8 mouse cellular contexts compared by ENCODE assay signal in genomic region chr4:140581730-140582389, GRCm38 (mm10).
A peak's percentile ranks its signal among the peaks of the same experiment; 100 is the strongest.
DNase-seq lines count a peak whose midpoint lies in the region; ATAC-seq and TF ChIP-seq lines count a peak whose summit lies in the region.

No protein-coding gene starts in this region.

- H3K4me3 ChIP-seq in liver, adult 2 months (ENCODE audit: insufficient read depth, low read depth, low read length) = peak overlapping the region; percentile 31; the same call in 1 of the 2 replicates
- H3K4me3 ChIP-seq in liver, embryonic 11.5 days (ENCODE audit: low read depth, low read length) = no peak overlapping the region
- H3K4me3 ChIP-seq in heart, embryonic 12.5 days = peak overlapping the region; percentile 24
- H3K4me3 ChIP-seq in limb, embryonic 14.5 days (replicated peaks; ENCODE audit: low read length) = no peak overlapping the region
- no peak overlapping the region for H3K4me3 ChIP-seq in stomach, embryonic 16.5 days (replicated peaks; ENCODE audit: low read length)

- TF ChIP-seq POLR2A in liver, adult 2 months (IDR thresholded peaks at IDR 0.05; ENCODE audit: extremely low read depth, insufficient read depth, low read length) = no peak
- no peak for TF ChIP-seq POLR2A in limb, embryonic 14.5 days (IDR thresholded peaks at IDR 0.05; ENCODE audit: borderline replicate concordance, extremely low read depth, insufficient read depth, insufficient read length)

- no peak overlapping the region for H3K4me2 ChIP-seq in liver, embryonic 11.5 days
- peak overlapping the region; percentile 57 for H3K4me2 ChIP-seq in heart, embryonic 12.5 days
- no peak overlapping the region for H3K4me2 ChIP-seq in limb, embryonic 14.5 days (replicated peaks; ENCODE audit: low read depth, low read length, severe bottlenecking)
- H3K4me2 ChIP-seq in stomach, embryonic 16.5 days (ENCODE audit: low read depth, low read length) = no peak overlapping the region

- no peaks in the 10 kb centered on the region for H3K4me1 ChIP-seq in liver, adult 2 months (ENCODE audit: control insufficient read depth, insufficient read depth, low read length)
- peaks cover 13% of the 10 kb centered on the region for H3K4me1 ChIP-seq in liver, embryonic 11.5 days (replicated peaks; ENCODE audit: control insufficient read depth, insufficient read depth, low read length)
- peaks cover 24% of the 10 kb centered on the region for H3K4me1 ChIP-seq in heart, embryonic 12.5 days (replicated peaks)
- H3K4me1 ChIP-seq in limb, embryonic 14.5 days (ENCODE audit: control insufficient read depth, insufficient read depth, low read length) = no peaks in the 10 kb centered on the region
- no peaks in the 10 kb centered on the region for H3K4me1 ChIP-seq in stomach, embryonic 16.5 days (ENCODE audit: control insufficient read depth, insufficient read depth, low read length)

- no peak overlapping the region for H3K9ac ChIP-seq in liver, adult 2 months (ENCODE audit: low read depth, low read length)
- no peak overlapping the region for H3K9ac ChIP-seq in liver, embryonic 11.5 days (ENCODE audit: low read depth, low read length)
- no peak overlapping the region for H3K9ac ChIP-seq in heart, embryonic 12.5 days
- no peak overlapping the region for H3K9ac ChIP-seq in limb, embryonic 14.5 days (ENCODE audit: low read depth, low read length, severe bottlenecking)
- no peak overlapping the region; the same call in 1 of the 2 replicates for H3K9ac ChIP-seq in stomach, embryonic 16.5 days (ENCODE audit: low read length)

- H3K27ac ChIP-seq in liver, adult 2 months (replicated peaks; ENCODE audit: insufficient read depth, low read depth, low read length) = no peak overlapping the region
- H3K27ac ChIP-seq in liver, embryonic 11.5 days (ENCODE audit: low read depth, low read length) = no peak overlapping the region
- peak overlapping the region; percentile 70 for H3K27ac ChIP-seq in heart, embryonic 12.5 days (ENCODE audit: poor library complexity, severe bottlenecking)
- no peak overlapping the region for H3K27ac ChIP-seq in limb, embryonic 14.5 days (replicated peaks; ENCODE audit: low read depth, low read length)
- peak overlapping the region; percentile 18; the same call in 1 of the 2 replicates for H3K27ac ChIP-seq in stomach, embryonic 16.5 days (ENCODE audit: low read length)

- no peak for DNase-seq in liver, adult 2 months (ENCODE audit: extremely low read depth, low read depth, low spot score)
- DNase-seq in liver, embryonic 11.5 days (ENCODE audit: low spot score) = no peak
- DNase-seq in cerebellum, adult 8-10 months = peak; percentile 49
- DNase-seq in limb, embryonic 14.5 days (ENCODE audit: low spot score) = peak; percentile 18
- DNase-seq in left cerebral cortex, adult 18-20 months (ENCODE audit: low spot score in 2 of 2) = no peak
- no peak for DNase-seq in ovary, adult 18-20 months (ENCODE audit: low spot score)

- WGBS in liver, adult 2 months = 78% methylated on average over 23 of the region's 23 CpGs
- WGBS in liver, embryonic 11.5 days = 70% methylated on average over 23 of the region's 23 CpGs
- 61% methylated on average over 23 of the region's 23 CpGs for WGBS in heart, embryonic 12.5 days
- 68% methylated on average over 23 of the region's 23 CpGs for WGBS in limb, embryonic 14.5 days
- WGBS in stomach, embryonic 16.5 days = 74% methylated on average over 23 of the region's 23 CpGs

- TF ChIP-seq CTCF in liver, adult 2 months (IDR thresholded peaks at IDR 0.05; ENCODE audit: low read depth, low read length) = no peak

- H3K79me2 ChIP-seq in liver, adult 2 months (ENCODE audit: control insufficient read depth, insufficient read depth, low read length) = 0 out of 2 replicates have a peak, but pooled peaks cover 5% of the 10 kb centered on the region

- H3K27me3 ChIP-seq in liver, adult 2 months (ENCODE audit: control insufficient read depth, insufficient read depth, low read length) = no peaks in the 10 kb centered on the region
- H3K27me3 ChIP-seq in liver, embryonic 11.5 days (replicated peaks; ENCODE audit: control insufficient read depth, insufficient read depth, low read length) = no peaks in the 10 kb centered on the region
- H3K27me3 ChIP-seq in heart, embryonic 12.5 days (replicated peaks) = 0 out of 2 replicates have a peak, but pooled peaks cover 3% of the 10 kb centered on the region
- no peaks in the 10 kb centered on the region for H3K27me3 ChIP-seq in limb, embryonic 14.5 days (ENCODE audit: control insufficient read depth, insufficient read depth, low read length)
- H3K27me3 ChIP-seq in stomach, embryonic 16.5 days (ENCODE audit: control insufficient read depth, insufficient read depth, low read length) = no peaks in the 10 kb centered on the region

- no peaks in the 10 kb centered on the region for H3K9me3 ChIP-seq in liver, embryonic 11.5 days (ENCODE audit: control insufficient read depth, low read length)
- no peaks in the 10 kb centered on the region for H3K9me3 ChIP-seq in heart, embryonic 12.5 days (replicated peaks)
- H3K9me3 ChIP-seq in limb, embryonic 14.5 days (ENCODE audit: control insufficient read depth, low read length) = no peaks in the 10 kb centered on the region
- no peaks in the 10 kb centered on the region for H3K9me3 ChIP-seq in stomach, embryonic 16.5 days (replicated peaks; ENCODE audit: control insufficient read depth, low read length)

- no peak for ATAC-seq in liver, embryonic 11.5 days (replicated peaks; ENCODE audit: low FRiP score)
- peak; percentile 48 for ATAC-seq in heart, embryonic 12.5 days (ENCODE audit: insufficient number of reproducible peaks, low FRiP score)
- ATAC-seq in limb, embryonic 14.5 days (ENCODE audit: low FRiP score, low read depth) = no peak
- peak; percentile 36; the same call in 1 of the 2 replicates for ATAC-seq in stomach, embryonic 16.5 days (ENCODE audit: insufficient read depth, low FRiP score)

- H3K36me3 ChIP-seq in liver, adult 2 months (ENCODE audit: control insufficient read depth, insufficient read depth, low read length) = peaks cover 9% of the 10 kb centered on the region; the same call in 1 of the 2 replicates
- peaks cover 2% of the 10 kb centered on the region; the same call in 1 of the 2 replicates for H3K36me3 ChIP-seq in liver, embryonic 11.5 days (ENCODE audit: control insufficient read depth, insufficient read depth, low read length)
- peaks cover 54% of the 10 kb centered on the region for H3K36me3 ChIP-seq in heart, embryonic 12.5 days
- peaks cover 68% of the 10 kb centered on the region for H3K36me3 ChIP-seq in limb, embryonic 14.5 days (ENCODE audit: control insufficient read depth, insufficient read depth, low read length)
- no peaks in the 10 kb centered on the region for H3K36me3 ChIP-seq in stomach, embryonic 16.5 days (ENCODE audit: control insufficient read depth, insufficient read depth, low read length)

Comparison
In these comparisons a context has a peak if more than half of its experiments do, and no peak if none do; other contexts are left out.
1. H3K4me3 ChIP-seq: peak in liver, adult 2 months (single experiment) and heart, embryonic 12.5 days (single experiment); none in liver, embryonic 11.5 days (single experiment), limb, embryonic 14.5 days (single experiment) and stomach, embryonic 16.5 days (single experiment).
2. DNase-seq: peak in cerebellum, adult 8-10 months (single experiment) and limb, embryonic 14.5 days (single experiment); none in liver, adult 2 months (single experiment), liver, embryonic 11.5 days (single experiment), left cerebral cortex, adult 18-20 months (0 of 2) and ovary, adult 18-20 months (single experiment).
3. H3K27ac ChIP-seq: peak in heart, embryonic 12.5 days (single experiment) and stomach, embryonic 16.5 days (single experiment); none in liver, adult 2 months (single experiment), liver, embryonic 11.5 days (single experiment) and limb, embryonic 14.5 days (single experiment).
4. ATAC-seq: peak in heart, embryonic 12.5 days (single experiment) and stomach, embryonic 16.5 days (single experiment); none in liver, embryonic 11.5 days (single experiment) and limb, embryonic 14.5 days (single experiment).